Mouse (Mus musculus) stomach, adult 2 months (tissue): ENCODE data around the gene Vav1. TPM values are rescaled to one million over a fixed set of nuclear protein-coding genes. Genes with fewer than 3 reads are reported as not detected.

ENCODE experiments used
- polyA plus RNA-seq: library from polyadenylated mRNA; depleted of rRNA; stranded (reverse); fragments of >200 nt; gene quantifications from 2 replicates; pipeline ENCODE4 v1.2.3, GENCODE M21; 2012; rRNA removed

The Vav1 gene
- polyA plus RNA-seq, result 0.59 and 0.63 TPM in 2 replicates

GRCm38 (mm10) chr17:57278943-57279590, at the start of gene Vav1:
Gene Vav1, plus strand, starts transcription at chr17:57279100.

GRCm38 (mm10) chr17:57248201-57248699, 30.6 kb upstream of the Vav1 start, which contains the start of gene Gpr108:
Gene Gpr108, minus strand, starts transcription at chr17:57248446.

GRCm38 (mm10) chr17:57249186-57250181, 29.4 kb upstream of the Vav1 start, which contains the start of gene Trip10:
Gene Trip10, plus strand, starts transcription at chr17:57249455.

GRCm38 (mm10) chr17:57358441-57358840, 79.5 kb downstream of the Vav1 start, which contains the start of gene Adgre1:
Gene Adgre1, plus strand, starts transcription at chr17:57358691.

Other genes with a start within 250 kb of the Vav1 start
- gene Khsrp, start 247.6 kb upstream of the Vav1 start, polyA plus RNA-seq, result 44.9 and 45.0 TPM in 2 replicates
- 0.10 TPM in 1 of 2 replicates, not detected in the other for gene Slc25a41, start 237.4 kb upstream of the Vav1 start, polyA plus RNA-seq
- gene Crb3, start 220.0 kb upstream of the Vav1 start, polyA plus RNA-seq, result 122 and 141 TPM in 2 replicates
- 25.5 and 25.6 TPM in 2 replicates for gene Slc25a23, start 219.2 kb upstream of the Vav1 start, polyA plus RNA-seq
- gene Dennd1c, start 200.6 kb upstream of the Vav1 start, polyA plus RNA-seq, result 1.1 and 1.8 TPM in 2 replicates
- 3.5 and 5.0 TPM in 2 replicates for gene Tubb4a, start 191.3 kb upstream of the Vav1 start, polyA plus RNA-seq
- 1.9 and 3.0 TPM in 2 replicates for gene Tnfsf9, start 173.8 kb upstream of the Vav1 start, polyA plus RNA-seq
- gene Cd70, start 129.3 kb upstream of the Vav1 start, polyA plus RNA-seq, result 0.24 TPM in 1 of 2 replicates, not detected in the other
- 0.31 and 0.60 TPM in 2 replicates for gene Tnfsf14, start 84.9 kb upstream of the Vav1 start, polyA plus RNA-seq
- gene C3, start 51.0 kb upstream of the Vav1 start, polyA plus RNA-seq, result 20.4 and 33.8 TPM in 2 replicates
- 36.4 and 37.2 TPM in 2 replicates for gene Gpr108, start 30.7 kb upstream of the Vav1 start, polyA plus RNA-seq
- gene Trip10, start 29.6 kb upstream of the Vav1 start, polyA plus RNA-seq, result 14.8 and 18.3 TPM in 2 replicates
- 2.5 and 2.8 TPM in 2 replicates for gene Adgre1, start 79.6 kb downstream of the Vav1 start, polyA plus RNA-seq